Mouse (Mus musculus) retina, embryonic 14.5 days (tissue): Measurements from ENCODE around the gene Sbsn.

Experiments
- DNase-seq: peaks from one replicate; pipeline ENCODE4 v3.0.0-alpha.2; 2015; ENCODE audit warnings: low spot score

Gene Sbsn

GRCm38 (mm10) chr7:30757001-30757400, 5.7 kb downstream of the Sbsn start:
- no peak for DNase-seq

- peak; percentile 67 for DNase-seq
Observed at GRCm38 (mm10) chr7:30758853-30759252, 7.6 kb downstream of the Sbsn start.

- DNase-seq = no peak
Observed at GRCm38 (mm10) chr7:30761769-30762352, 10.6 kb downstream of the Sbsn start.

GRCm38 (mm10) chr7:30763456-30763855, 12.2 kb downstream of the Sbsn start, which contains the start of gene Dmkn:
Gene Dmkn, plus strand, starts transcription at chr7:30763756.
- no peak for DNase-seq

GRCm38 (mm10) chr7:30765173-30765572, 13.9 kb downstream of the Sbsn start:
- DNase-seq = peak; percentile 47

GRCm38 (mm10) chr7:30766408-30766807, 15.1 kb downstream of the Sbsn start:
- DNase-seq = no peak

GRCm38 (mm10) chr7:30769236-30769635, 18.0 kb downstream of the Sbsn start:
- peak; percentile 8 for DNase-seq

GRCm38 (mm10) chr7:30776104-30776503, 24.8 kb downstream of the Sbsn start:
- DNase-seq = no peak

GRCm38 (mm10) chr7:30777081-30777579, 25.9 kb downstream of the Sbsn start:
- no peak for DNase-seq

GRCm38 (mm10) chr7:30777911-30778310, 26.6 kb downstream of the Sbsn start:
- no peak for DNase-seq

- no peak for DNase-seq
Observed at GRCm38 (mm10) chr7:30781792-30782191, 30.5 kb downstream of the Sbsn start.

GRCm38 (mm10) chr7:30782658-30783057, 31.4 kb downstream of the Sbsn start:
- DNase-seq = no peak

GRCm38 (mm10) chr7:30785154-30785553, 33.9 kb downstream of the Sbsn start:
- no peak for DNase-seq

- no peak for DNase-seq
Observed at GRCm38 (mm10) chr7:30785721-30786546, 34.7 kb downstream of the Sbsn start.

- no peak for DNase-seq
Observed at GRCm38 (mm10) chr7:30787377-30788022, 36.2 kb downstream of the Sbsn start, which contains the start of gene Krtdap. Gene Krtdap, plus strand, starts transcription at chr7:30787896.

GRCm38 (mm10) chr7:30790141-30790540, 38.9 kb downstream of the Sbsn start:
- DNase-seq = no peak

- DNase-seq = no peak
Observed at GRCm38 (mm10) chr7:30791921-30792320, 40.6 kb downstream of the Sbsn start.

- no peak for DNase-seq
Observed at GRCm38 (mm10) chr7:30794921-30795320, 43.6 kb downstream of the Sbsn start.

GRCm38 (mm10) chr7:30796790-30797189, 45.5 kb downstream of the Sbsn start:
- DNase-seq = no peak

- no peak for DNase-seq
Observed at GRCm38 (mm10) chr7:30800653-30801052, 49.4 kb downstream of the Sbsn start.

GRCm38 (mm10) chr7:30803256-30803655, 52.0 kb downstream of the Sbsn start:
- DNase-seq = no peak

- no peak for DNase-seq
Observed at GRCm38 (mm10) chr7:30804026-30804715, 52.9 kb downstream of the Sbsn start.
